Mouse (Mus musculus): ENCODE measurements around the gene Prok2. TPM values are rescaled to one million over a fixed set of nuclear protein-coding genes. Genes with fewer than 3 reads are reported as not detected.

The Prok2 gene
- not detected in 2 replicates for polyA plus RNA-seq (2012)

- H3K36me3 ChIP-seq (ENCODE audit: control insufficient read depth) = no peaks in the 10 kb centered on the region
- peaks cover 30% of the 10 kb centered on the region for H3K27me3 ChIP-seq (ENCODE audit: control insufficient read depth)
- no peaks in the 10 kb centered on the region for H3K9me3 ChIP-seq (ENCODE audit: control insufficient read depth, low read length)
- TF ChIP-seq TAL1 (IDR thresholded peaks at IDR 0.05; ENCODE audit: low read length) (no peak), GATA1 (IDR thresholded peaks at IDR 0.05; ENCODE audit: low read length) (no peak)
- no peaks in the 10 kb centered on the region for H3K4me1 ChIP-seq (ENCODE audit: control insufficient read depth)
- H3K4me3 ChIP-seq (replicated peaks) = no peak within 1 kb of the TSS
These were observed at the start of gene Prok2 for GRCm38 (mm10) chr6:99725971-99726561. Gene Prok2, minus strand, starts transcription at chr6:99726392.

DNA sequence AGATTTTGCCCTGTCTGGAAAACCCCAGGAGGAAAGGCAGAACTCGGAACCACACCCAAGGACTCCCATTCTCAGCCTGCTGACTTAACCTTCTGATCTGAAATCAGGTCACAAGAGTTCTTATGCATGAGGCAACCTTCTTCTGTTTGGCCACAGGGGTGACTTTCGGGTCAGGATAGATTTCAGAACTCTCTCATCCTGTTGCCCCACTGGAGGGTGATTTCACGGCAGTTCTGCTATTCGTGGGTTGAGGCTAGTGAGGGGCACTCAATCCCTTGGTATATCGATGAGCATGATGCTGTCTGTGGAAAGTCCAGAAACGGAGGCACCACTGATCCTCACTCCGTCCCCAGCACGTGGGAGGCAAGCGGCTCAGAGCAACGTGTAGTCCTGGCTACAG, 48.5 kb upstream of the Prok2 start:
- H3K27me3 ChIP-seq (ENCODE audit: control insufficient read depth) = no peaks in the 10 kb centered on the region
- H3K36me3 ChIP-seq (ENCODE audit: control insufficient read depth) = no peaks in the 10 kb centered on the region
- H3K4me1 ChIP-seq (ENCODE audit: control insufficient read depth) = no peaks in the 10 kb centered on the region
- H3K9me3 ChIP-seq (ENCODE audit: control insufficient read depth, low read length) = no peaks in the 10 kb centered on the region
- TF ChIP-seq TAL1 (IDR thresholded peaks at IDR 0.05; ENCODE audit: low read length) (no peak), GATA1 (IDR thresholded peaks at IDR 0.05; ENCODE audit: low read length) (no peak)
- no peak overlapping the region for H3K4me3 ChIP-seq (replicated peaks)

DNA sequence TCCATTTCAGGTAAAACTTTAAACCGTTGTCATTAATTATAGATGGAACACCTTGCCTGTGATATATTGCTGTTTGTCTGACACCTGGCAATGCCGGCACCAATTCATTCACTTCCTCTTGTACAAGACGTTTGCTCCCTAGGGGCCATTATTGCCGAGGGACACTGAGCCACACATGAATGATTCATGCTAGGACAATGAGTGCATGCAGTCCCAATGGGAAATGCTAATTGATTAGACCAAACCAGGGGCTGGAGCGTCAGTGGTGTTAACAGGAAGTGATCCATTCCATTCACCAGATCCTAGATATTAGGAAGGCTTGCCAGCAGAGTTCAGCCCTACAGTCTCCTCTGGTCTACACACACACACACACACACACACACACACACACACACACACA, 42.3 kb upstream of the Prok2 start:
- H3K27me3 ChIP-seq (ENCODE audit: control insufficient read depth) = no peaks in the 10 kb centered on the region
- H3K9me3 ChIP-seq (ENCODE audit: control insufficient read depth, low read length) = no peaks in the 10 kb centered on the region
- H3K36me3 ChIP-seq (ENCODE audit: control insufficient read depth) = no peaks in the 10 kb centered on the region
- H3K4me3 ChIP-seq (replicated peaks) = no peak overlapping the region
- TF ChIP-seq GATA1 (IDR thresholded peaks at IDR 0.05; ENCODE audit: low read length) (no peak), TAL1 (IDR thresholded peaks at IDR 0.05; ENCODE audit: low read length) (no peak)
- H3K4me1 ChIP-seq (ENCODE audit: control insufficient read depth) = no peaks in the 10 kb centered on the region

DNA sequence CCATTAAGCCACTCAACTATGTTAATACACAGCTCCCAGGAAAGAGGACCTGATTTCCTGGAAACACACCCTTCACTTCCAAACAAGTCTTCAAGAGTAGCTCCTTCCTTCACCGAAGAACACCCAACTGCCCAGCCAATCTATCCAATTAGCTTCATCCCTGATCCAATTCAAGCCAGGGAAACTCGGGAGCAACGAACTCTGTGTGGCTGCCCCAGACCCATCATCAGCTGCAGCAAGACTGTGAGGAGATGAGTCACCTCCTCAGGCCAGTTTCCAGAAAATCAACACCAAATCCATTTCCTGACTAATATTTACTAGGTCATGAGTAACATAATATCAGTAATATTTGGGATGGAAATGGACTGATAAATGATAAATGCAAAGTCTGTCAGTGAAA, 38.7 kb upstream of the Prok2 start:
- Histone ChIP-seq H3K4me1 (ENCODE audit: control insufficient read depth) (no peaks in the 10 kb centered on the region), H3K36me3 (ENCODE audit: control insufficient read depth) (no peaks in the 10 kb centered on the region), H3K27me3 (ENCODE audit: control insufficient read depth) (no peaks in the 10 kb centered on the region), H3K9me3 (ENCODE audit: control insufficient read depth, low read length) (no peaks in the 10 kb centered on the region), H3K4me3 (replicated peaks) (no peak overlapping the region)
- TF ChIP-seq GATA1 (IDR thresholded peaks at IDR 0.05; ENCODE audit: low read length) (no peak), TAL1 (IDR thresholded peaks at IDR 0.05; ENCODE audit: low read length) (no peak)

DNA sequence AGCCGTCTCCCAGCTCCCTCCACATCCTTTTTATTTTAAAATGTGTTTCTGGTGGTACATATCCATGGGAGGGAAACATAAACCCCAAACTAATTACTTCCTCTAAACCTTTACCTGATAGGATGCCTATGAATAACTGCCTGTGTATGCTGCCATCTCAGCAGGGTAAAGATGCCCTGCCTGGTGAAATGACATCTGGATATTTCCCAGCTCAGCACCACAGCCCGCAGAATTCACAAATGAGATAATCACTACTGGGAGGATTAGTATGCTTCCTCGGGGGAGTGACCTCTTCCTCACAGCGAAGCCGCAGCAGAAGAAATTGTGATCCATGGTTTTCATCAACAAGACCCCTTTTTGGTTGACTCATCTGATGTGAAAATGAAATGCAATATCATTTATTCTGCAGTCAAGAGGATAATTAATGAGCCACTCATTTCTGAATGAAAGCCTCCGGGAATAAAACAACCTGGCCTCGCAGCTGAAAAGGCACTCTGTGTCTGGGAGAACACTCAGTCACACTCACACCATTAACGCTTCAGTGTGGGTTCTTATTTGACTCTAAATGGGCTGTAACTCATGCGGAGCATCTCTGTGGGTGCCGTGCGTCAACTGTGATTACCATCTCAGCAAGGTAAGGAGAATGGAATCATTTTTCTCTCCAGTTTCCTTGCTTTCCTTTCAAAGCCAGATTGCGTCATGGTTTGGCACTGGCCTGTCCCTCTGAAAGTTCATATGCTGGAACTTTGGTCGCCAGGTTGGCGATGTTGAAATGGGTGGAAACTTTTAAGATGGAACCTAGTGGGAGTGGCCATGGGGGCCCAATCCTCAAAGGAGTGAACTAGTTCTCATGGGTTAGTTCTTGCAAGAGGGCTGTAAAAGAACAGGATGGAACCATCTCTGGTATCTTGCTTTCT, 36.1 kb upstream of the Prok2 start:
- Histone ChIP-seq H3K36me3 (ENCODE audit: control insufficient read depth) (no peaks in the 10 kb centered on the region), H3K4me3 (replicated peaks) (no peak overlapping the region), H3K4me1 (ENCODE audit: control insufficient read depth) (no peaks in the 10 kb centered on the region), H3K27me3 (ENCODE audit: control insufficient read depth) (no peaks in the 10 kb centered on the region), H3K9me3 (ENCODE audit: control insufficient read depth, low read length) (no peaks in the 10 kb centered on the region)
- no peak for TF ChIP-seq TAL1 (IDR thresholded peaks at IDR 0.05; ENCODE audit: low read length)
- no peak for TF ChIP-seq GATA1 (IDR thresholded peaks at IDR 0.05; ENCODE audit: low read length)

DNA sequence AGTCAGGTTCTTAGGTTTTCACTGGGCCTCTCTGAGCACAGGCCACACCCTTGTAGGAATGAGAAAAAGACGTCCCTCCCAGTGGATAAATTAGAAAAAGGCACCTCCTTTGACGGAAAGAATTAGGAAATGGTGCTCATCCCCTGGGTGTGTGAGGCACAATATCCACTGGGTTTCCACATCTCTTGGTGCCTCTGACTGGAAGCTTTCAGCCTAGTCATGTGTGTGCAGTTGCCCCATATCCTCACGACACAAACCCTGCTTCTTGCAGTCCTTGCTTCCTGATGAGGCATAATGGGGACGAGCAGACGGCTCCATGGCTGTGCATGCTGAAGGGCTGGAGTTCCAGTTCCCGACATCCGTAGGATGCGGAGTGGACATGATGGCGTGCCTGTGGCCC, 29.9 kb upstream of the Prok2 start:
- TF ChIP-seq TAL1 (IDR thresholded peaks at IDR 0.05; ENCODE audit: low read length) (no peak), GATA1 (IDR thresholded peaks at IDR 0.05; ENCODE audit: low read length) (no peak)
- H3K27me3 ChIP-seq (ENCODE audit: control insufficient read depth) = no peaks in the 10 kb centered on the region
- no peaks in the 10 kb centered on the region for H3K9me3 ChIP-seq (ENCODE audit: control insufficient read depth, low read length)
- no peak overlapping the region for H3K4me3 ChIP-seq (replicated peaks)
- H3K4me1 ChIP-seq (ENCODE audit: control insufficient read depth) = no peaks in the 10 kb centered on the region
- no peaks in the 10 kb centered on the region for H3K36me3 ChIP-seq (ENCODE audit: control insufficient read depth)

- Histone ChIP-seq H3K27me3 (ENCODE audit: control insufficient read depth) (no peaks in the 10 kb centered on the region), H3K36me3 (ENCODE audit: control insufficient read depth) (no peaks in the 10 kb centered on the region), H3K4me1 (ENCODE audit: control insufficient read depth) (no peaks in the 10 kb centered on the region), H3K4me3 (replicated peaks) (no peak overlapping the region), H3K9me3 (ENCODE audit: control insufficient read depth, low read length) (no peaks in the 10 kb centered on the region)
- TF ChIP-seq TAL1 (IDR thresholded peaks at IDR 0.05; ENCODE audit: low read length) (no peak), GATA1 (IDR thresholded peaks at IDR 0.05; ENCODE audit: low read length) (no peak)
These were observed 25.1 kb upstream of the Prok2 start for GRCm38 (mm10) chr6:99751308-99751707.

- no peaks in the 10 kb centered on the region for H3K9me3 ChIP-seq (ENCODE audit: control insufficient read depth, low read length)
These were observed 20.1 kb upstream of the Prok2 start for GRCm38 (mm10) chr6:99746275-99746674.

DNA sequence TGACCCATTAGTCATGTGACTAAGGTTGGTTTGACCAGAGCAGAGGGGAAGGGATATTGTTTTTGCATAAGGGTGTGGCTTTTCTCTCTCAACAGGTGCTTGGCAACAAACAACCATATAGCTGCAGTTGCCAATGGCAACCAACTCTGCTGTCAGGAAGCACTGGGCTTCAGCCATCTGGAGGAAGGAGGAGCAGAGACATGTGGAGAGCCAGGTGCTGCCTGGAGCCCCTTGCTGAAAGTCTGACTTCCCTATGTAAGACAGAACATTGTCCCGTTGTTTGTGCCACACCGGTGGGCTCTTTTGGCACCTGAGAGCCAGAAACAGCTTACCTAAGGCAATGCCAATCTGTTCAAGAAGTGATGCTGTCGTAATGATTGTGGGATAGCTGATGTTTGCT, 16.7 kb upstream of the Prok2 start:
- TF ChIP-seq GATA1 (IDR thresholded peaks at IDR 0.05; ENCODE audit: low read length) (no peak), TAL1 (IDR thresholded peaks at IDR 0.05; ENCODE audit: low read length) (no peak)
- no peaks in the 10 kb centered on the region for H3K27me3 ChIP-seq (ENCODE audit: control insufficient read depth)

More at GRCm38 (mm10) chr6:99746275-99746674, 20.1 kb upstream of the Prok2 start:
- TF ChIP-seq TAL1 (IDR thresholded peaks at IDR 0.05; ENCODE audit: low read length) (no peak), GATA1 (IDR thresholded peaks at IDR 0.05; ENCODE audit: low read length) (no peak)
- H3K36me3 ChIP-seq (ENCODE audit: control insufficient read depth) = no peaks in the 10 kb centered on the region
- H3K4me1 ChIP-seq (ENCODE audit: control insufficient read depth) = no peaks in the 10 kb centered on the region
- H3K4me3 ChIP-seq (replicated peaks) = no peak overlapping the region
- no peaks in the 10 kb centered on the region for H3K27me3 ChIP-seq (ENCODE audit: control insufficient read depth)

More for the DNA sequence above, 16.7 kb upstream of the Prok2 start:
- no peaks in the 10 kb centered on the region for H3K36me3 ChIP-seq (ENCODE audit: control insufficient read depth)
- H3K4me3 ChIP-seq (replicated peaks) = no peak overlapping the region
- H3K9me3 ChIP-seq (ENCODE audit: control insufficient read depth, low read length) = no peaks in the 10 kb centered on the region
- H3K4me1 ChIP-seq (ENCODE audit: control insufficient read depth) = no peaks in the 10 kb centered on the region
